Mouse (Mus musculus) forebrain, embryonic 14.5 days (tissue): ENCODE data around the gene Mpped2. TPM values are rescaled to one million over a fixed set of nuclear protein-coding genes. Genes with fewer than 3 reads are reported as not detected.

Source experiments
- ATAC-seq: fragments of 200-750 bp; cut with Nextera tagmentation; 2 replicates; pipeline ENCODE4 v1.8.0; 2017; ENCODE audit warnings: mild to moderate bottlenecking, moderate library complexity
- DNase-seq: peaks from one replicate; pipeline ENCODE4 v3.0.0-alpha.2; 2015; ENCODE audit warnings: low spot score
- H3K27ac ChIP-seq: fragments of 300-500 bp; sonication (generic); 2 replicates; pipeline ENCODE4 v1.5.1; 2014; ENCODE audit warnings: low read depth, mild to moderate bottlenecking, control low read depth, low read length, moderate library complexity
- H3K27me3 ChIP-seq: fragments of 300-500 bp; sonication (generic); replicated peaks from 2 replicates; pipeline ENCODE4 v1.6.1; 2014; ENCODE audit warnings: low read length, control low read depth, mixed read lengths; ENCODE audit not compliant: control insufficient read depth, insufficient read depth
- H3K36me3 ChIP-seq: fragments of 300-500 bp; sonication (generic); 2 replicates; pipeline ENCODE4 v1.6.1; 2014; ENCODE audit warnings: low read length, control low read depth; ENCODE audit not compliant: control insufficient read depth, insufficient read depth
- H3K4me1 ChIP-seq: fragments of 300-500 bp; sonication (generic); 2 replicates; pipeline ENCODE4 v1.6.1; 2014; ENCODE audit warnings: antibody characterized with exemption, low read length, control low read depth; ENCODE audit not compliant: control insufficient read depth, insufficient read depth
- H3K4me2 ChIP-seq: fragments of 300-500 bp; sonication (generic); 2 replicates; pipeline ENCODE4 v1.6.1; 2014; ENCODE audit warnings: mild to moderate bottlenecking, control low read depth, low read length
- H3K4me3 ChIP-seq: fragments of 300-500 bp; sonication (generic); 2 replicates; pipeline ENCODE4 v1.5.1; 2014; ENCODE audit warnings: low read depth, low read length, control low read depth
- H3K9ac ChIP-seq: fragments of 300-500 bp; sonication (generic); 2 replicates; pipeline ENCODE4 v1.6.1; 2014; ENCODE audit warnings: mild to moderate bottlenecking, low read length, control low read depth, moderate library complexity
- H3K9me3 ChIP-seq: fragments of 300-500 bp; sonication (generic); replicated peaks from 2 replicates; pipeline ENCODE4 v1.6.1; 2016; ENCODE audit warnings: low read length, control low read depth, mixed read lengths; ENCODE audit not compliant: control insufficient read depth
- WGBS: fragments of 180-500 bp; shearing (Covaris S2); extraction: QIAGEN DNeasy Blood & Tissue Kit; methylation state at CpG from one replicate; pipeline ENCODE4 v1.1.7; 2014; 5-methylcytosine and 5-hydroxymethylcytosine counted together
- polyA plus RNA-seq: library from polyadenylated mRNA; unstranded; fragments of >200 nt; fragmentation: Nextera tagmentation; extraction: Ambion mirVana; gene quantifications from 2 replicates; pipeline ENCODE4 v1.2.1, GENCODE M21; 2014

Gene Mpped2
- polyA plus RNA-seq, 1 experiment from 2014 or later = 164 TPM

DNA sequence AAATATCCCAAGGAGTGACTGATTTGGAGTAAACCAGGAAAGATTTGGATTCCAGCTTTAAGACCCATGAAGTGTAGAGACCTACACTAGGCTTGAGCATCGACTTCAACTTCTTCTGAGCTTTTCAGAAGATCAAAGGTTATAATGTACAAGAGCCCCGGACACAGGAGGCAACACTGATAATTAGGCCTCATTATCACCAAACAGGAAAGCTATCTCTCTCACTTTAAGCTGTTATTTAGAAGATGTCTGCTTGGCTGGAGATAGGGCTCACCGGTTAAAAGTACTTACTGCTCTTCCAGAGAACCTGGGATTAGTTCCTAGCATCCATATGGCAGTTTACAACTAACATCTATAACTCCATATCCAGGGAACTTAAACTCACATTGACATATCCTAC is 39.1 kb downstream of the Mpped2 start:
- Histone ChIP-seq H3K4me2 (no peak overlapping the region), H3K4me1 (peaks cover 35% of the 10 kb centered on the region)
- WGBS = 43% methylated on average over 3 of the region's 3 CpGs

GRCm38 (mm10) chr2:106733396-106733795 is 40.3 kb downstream of the Mpped2 start:
- 51% methylated on average over 5 of the region's 5 CpGs for WGBS
- Histone ChIP-seq H3K4me1 (peaks cover 35% of the 10 kb centered on the region), H3K27me3 (no peaks in the 10 kb centered on the region), H3K27ac (no peak overlapping the region), H3K4me2 (no peak overlapping the region), H3K9me3 (no peaks in the 10 kb centered on the region), H3K4me3 (no peak overlapping the region), H3K9ac (no peak overlapping the region), H3K36me3 (no peaks in the 10 kb centered on the region)
- ATAC-seq (no peak), DNase-seq (no peak)

More for the DNA sequence above, 39.1 kb downstream of the Mpped2 start:
- Histone ChIP-seq H3K9me3 (no peaks in the 10 kb centered on the region), H3K4me3 (no peak overlapping the region), H3K27me3 (no peaks in the 10 kb centered on the region), H3K9ac (no peak overlapping the region), H3K27ac (no peak overlapping the region), H3K36me3 (no peaks in the 10 kb centered on the region)
- DNase-seq (no peak), ATAC-seq (no peak)

DNA sequence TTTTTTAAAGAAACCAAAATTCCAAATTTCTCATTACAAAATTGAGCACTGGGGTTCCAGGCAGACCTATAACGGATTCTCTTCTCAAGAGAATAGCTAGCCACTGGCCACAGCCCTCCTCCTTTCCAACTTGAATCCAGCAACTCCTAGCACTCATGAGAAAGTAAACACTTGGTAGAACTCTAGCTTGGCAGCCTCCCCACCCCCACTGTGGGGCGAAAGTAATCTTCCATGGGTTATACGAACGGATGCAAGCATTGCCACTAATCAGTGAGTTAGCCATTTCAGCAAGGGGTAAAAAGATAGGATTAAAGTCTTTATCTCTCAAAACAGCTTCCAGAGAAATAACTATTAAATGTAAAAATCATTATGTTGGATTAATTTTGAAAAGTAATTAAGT is 40.9 kb downstream of the Mpped2 start:
- no peak overlapping the region for H3K4me3 ChIP-seq
- ATAC-seq (no peak), DNase-seq (no peak)
- H3K4me1 ChIP-seq = peaks cover 35% of the 10 kb centered on the region
- no peaks in the 10 kb centered on the region for H3K27me3 ChIP-seq
- H3K4me2 ChIP-seq = no peak overlapping the region
- no peak overlapping the region for H3K9ac ChIP-seq
- H3K27ac ChIP-seq = no peak overlapping the region
- peaks cover 3% of the 10 kb centered on the region; the same call in 1 of the 2 replicates for H3K36me3 ChIP-seq
- H3K9me3 ChIP-seq = no peaks in the 10 kb centered on the region
- 46% methylated on average over 4 of the region's 4 CpGs for WGBS

DNA sequence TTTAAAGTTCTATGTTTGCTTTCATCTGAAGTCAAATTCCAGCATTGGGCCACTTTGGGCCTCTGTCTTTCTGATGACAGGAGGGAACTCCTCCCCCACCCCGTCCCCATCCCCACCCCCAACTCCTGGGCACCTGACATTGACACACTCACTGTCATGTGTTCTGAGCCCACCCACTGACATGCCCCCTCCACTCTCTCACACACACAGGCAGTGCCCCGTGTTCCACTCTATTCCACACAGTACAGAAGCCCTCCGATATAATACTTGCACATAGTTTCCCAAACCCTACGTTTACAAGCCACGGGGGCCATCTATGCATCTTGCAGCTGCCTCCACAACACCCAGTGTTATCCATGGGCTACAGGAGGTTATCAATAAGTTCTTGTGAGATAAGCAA is 42.1 kb downstream of the Mpped2 start:
- Histone ChIP-seq H3K36me3 (peaks cover 3% of the 10 kb centered on the region; the same call in 1 of the 2 replicates), H3K9ac (no peak overlapping the region), H3K9me3 (no peaks in the 10 kb centered on the region), H3K27ac (no peak overlapping the region), H3K4me1 (peaks cover 36% of the 10 kb centered on the region), H3K4me3 (no peak overlapping the region), H3K4me2 (no peak overlapping the region), H3K27me3 (no peaks in the 10 kb centered on the region)
- no peak for DNase-seq
- ATAC-seq = peak; percentile 41; the same call in 1 of the 2 replicates
- WGBS = 50% methylated on average over 5 of the region's 5 CpGs

DNA sequence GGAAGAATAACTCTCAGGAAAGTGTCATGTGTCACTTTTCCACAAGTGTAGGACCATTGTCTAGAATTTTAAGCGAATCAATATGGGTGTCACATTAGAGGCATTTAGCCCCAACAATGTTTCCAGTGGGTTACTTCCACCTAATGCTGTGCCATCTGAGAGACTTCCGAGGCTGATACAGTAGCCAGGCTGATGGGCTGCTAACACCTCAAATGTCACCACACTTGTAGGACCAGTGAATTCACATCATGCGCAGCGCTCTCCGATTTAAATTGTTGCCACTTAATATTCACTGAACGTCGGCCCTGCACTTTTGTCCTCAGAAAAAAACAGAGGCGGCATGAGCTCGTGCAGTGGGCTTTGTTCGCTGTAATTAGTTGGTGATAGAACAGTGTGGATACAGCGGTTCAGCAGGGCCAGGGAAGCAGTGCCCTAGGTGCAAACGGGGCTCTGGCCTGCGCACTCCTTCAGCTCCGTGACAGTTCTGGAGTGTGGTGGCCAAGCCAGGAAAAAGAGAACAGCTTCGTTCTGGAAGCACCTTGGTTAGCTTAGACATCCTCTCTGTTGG is 42.8 kb downstream of the Mpped2 start:
- no peak overlapping the region for H3K4me3 ChIP-seq
- H3K27me3 ChIP-seq = no peaks in the 10 kb centered on the region
- DNase-seq (peak; percentile 77), ATAC-seq (peak; percentile 77)
- H3K4me1 ChIP-seq = peaks cover 31% of the 10 kb centered on the region
- H3K27ac ChIP-seq = 0 out of 2 replicates have a peak overlapping the region, but pooled peaks have one; percentile 44
- peak overlapping the region; percentile 31 for H3K4me2 ChIP-seq
- WGBS = 10% methylated on average over 15 of the region's 15 CpGs
- H3K9me3 ChIP-seq = no peaks in the 10 kb centered on the region
- peaks cover 3% of the 10 kb centered on the region; the same call in 1 of the 2 replicates for H3K36me3 ChIP-seq
- peak overlapping the region; percentile 33; the same call in 1 of the 2 replicates for H3K9ac ChIP-seq

DNA sequence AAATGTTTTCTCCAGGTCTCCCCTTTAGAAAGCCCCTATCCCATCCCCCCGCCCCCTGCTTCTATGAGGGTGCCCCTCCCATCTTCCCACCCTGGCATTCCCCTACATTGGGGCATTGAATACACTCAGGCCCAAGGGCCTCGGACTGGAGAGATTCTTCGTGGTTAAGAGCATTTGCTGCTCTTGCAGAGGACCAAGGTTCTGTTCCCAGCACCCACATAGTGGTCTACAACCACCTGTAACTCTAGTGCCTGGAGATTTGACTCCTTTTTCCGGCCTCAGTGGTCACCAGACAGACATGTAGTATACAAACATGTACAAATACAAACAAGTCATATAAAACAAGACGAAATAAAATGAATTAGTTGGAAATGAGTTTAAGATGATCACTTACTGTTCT is 45.9 kb downstream of the Mpped2 start:
- Histone ChIP-seq H3K9ac (no peak overlapping the region), H3K4me3 (no peak overlapping the region), H3K27ac (no peak overlapping the region), H3K9me3 (no peaks in the 10 kb centered on the region), H3K27me3 (no peaks in the 10 kb centered on the region), H3K36me3 (peaks cover 3% of the 10 kb centered on the region; the same call in 1 of the 2 replicates), H3K4me1 (peaks cover 35% of the 10 kb centered on the region), H3K4me2 (no peak overlapping the region)
- ATAC-seq = no peak
- 94% methylated on average over 5 of the region's 5 CpGs for WGBS
- DNase-seq = no peak

- no peak overlapping the region for H3K4me3 ChIP-seq
- H3K4me2 ChIP-seq = no peak overlapping the region
- DNase-seq = peak; percentile 56
- ATAC-seq = peak; percentile 48; the same call in 1 of the 2 replicates
- no peak overlapping the region for H3K9ac ChIP-seq
- peaks cover 14% of the 10 kb centered on the region; the same call in 1 of the 2 replicates for H3K4me1 ChIP-seq
- no peak overlapping the region for H3K27ac ChIP-seq
- 39% methylated on average over 4 of the region's 4 CpGs for WGBS
- H3K9me3 ChIP-seq = no peaks in the 10 kb centered on the region
- no peaks in the 10 kb centered on the region for H3K27me3 ChIP-seq
- peaks cover 9% of the 10 kb centered on the region; the same call in 1 of the 2 replicates for H3K36me3 ChIP-seq
Measured at GRCm38 (mm10) chr2:106744086-106744485, 51.0 kb downstream of the Mpped2 start.

DNA sequence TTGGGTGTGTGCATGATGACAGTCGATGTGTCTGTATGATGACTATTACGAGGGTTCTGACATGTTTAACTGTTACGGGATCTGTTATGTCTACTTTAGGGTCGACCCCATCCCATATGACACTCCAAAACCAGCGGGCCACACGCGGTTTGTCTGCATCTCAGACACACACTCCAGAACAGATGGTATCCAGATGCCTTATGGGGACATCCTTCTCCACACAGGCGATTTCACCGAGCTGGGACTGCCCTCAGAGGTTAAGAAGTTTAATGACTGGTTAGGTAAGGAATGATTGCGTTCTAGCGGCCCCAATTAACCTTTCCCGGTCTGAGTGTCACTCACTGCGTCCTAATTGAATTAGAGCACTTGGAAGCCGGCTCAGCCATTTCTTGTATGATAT is 51.5 kb downstream of the Mpped2 start:
- Histone ChIP-seq H3K36me3 (peaks cover 9% of the 10 kb centered on the region; the same call in 1 of the 2 replicates), H3K4me1 (peaks cover 13% of the 10 kb centered on the region; the same call in 1 of the 2 replicates), H3K27me3 (no peaks in the 10 kb centered on the region), H3K9ac (no peak overlapping the region), H3K4me2 (no peak overlapping the region), H3K4me3 (no peak overlapping the region), H3K9me3 (no peaks in the 10 kb centered on the region), H3K27ac (no peak overlapping the region)
- WGBS = 55% methylated on average over 14 of the region's 14 CpGs
- no peak for DNase-seq
- ATAC-seq = no peak

DNA sequence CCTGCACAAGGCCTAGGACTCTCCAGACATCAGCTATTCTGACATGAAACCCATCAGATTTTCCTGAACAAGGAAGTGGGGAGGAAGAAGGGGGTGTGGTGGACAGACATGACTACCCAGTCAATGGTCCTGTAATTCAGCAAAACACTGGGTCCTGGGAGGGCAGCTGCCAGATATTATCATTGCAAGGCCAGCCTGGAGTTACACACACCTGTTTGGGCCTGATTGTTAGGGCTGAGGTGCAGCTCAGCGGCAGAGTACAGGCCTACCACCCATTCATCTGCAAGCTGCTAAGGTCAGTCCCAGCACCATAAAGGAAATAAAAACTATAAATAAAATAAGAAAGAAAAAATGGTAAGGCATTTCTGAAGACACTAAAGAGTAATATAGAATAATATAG is 52.3 kb downstream of the Mpped2 start:
- DNase-seq (no peak), ATAC-seq (no peak)
- Histone ChIP-seq H3K4me3 (no peak overlapping the region), H3K36me3 (peaks cover 9% of the 10 kb centered on the region; the same call in 1 of the 2 replicates), H3K27me3 (no peaks in the 10 kb centered on the region), H3K27ac (no peak overlapping the region), H3K9me3 (no peaks in the 10 kb centered on the region), H3K9ac (no peak overlapping the region), H3K4me2 (no peak overlapping the region), H3K4me1 (peaks cover 11% of the 10 kb centered on the region; the same call in 1 of the 2 replicates)
- 83% methylated on average over 1 of the region's 1 CpGs for WGBS
